Mouse (Mus musculus): ENCODE measurements around the gene D2hgdh.
"Not testable (repeated sequence)": the region's sequence is repeated elsewhere in the genome, so short reads cannot be mapped to it uniquely, and the experiment has no call there.

DNA sequence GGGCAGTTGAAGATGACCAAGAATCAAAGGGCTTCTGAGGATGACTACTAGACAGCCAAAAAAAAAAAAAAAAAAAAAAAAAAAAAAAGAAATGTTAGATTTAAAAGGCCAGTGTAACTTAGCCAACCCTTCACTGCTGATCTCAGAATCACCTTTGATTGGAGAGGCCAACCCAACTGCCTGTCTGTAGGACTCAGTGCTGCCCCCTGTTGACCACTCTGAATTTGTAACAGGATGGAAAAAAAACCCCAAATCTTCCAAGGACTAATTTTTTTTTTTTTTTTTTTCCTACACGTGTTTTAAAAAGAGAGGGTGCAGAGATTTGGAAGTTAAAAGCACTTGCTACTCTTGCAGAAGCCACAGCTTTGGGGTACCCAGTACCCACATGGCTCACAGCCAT lies 66.2 kb downstream of the D2hgdh start:
- TF ChIP-seq CTCF (IDR thresholded peaks at IDR 0.05; ENCODE audit: control insufficient read depth, insufficient read depth, insufficient read length); MAX (IDR thresholded peaks at IDR 0.05); MYOG (IDR thresholded peaks at IDR 0.05; ENCODE audit: control insufficient read depth, extremely low read depth, insufficient read length); CEBPB (IDR thresholded peaks at IDR 0.05; ENCODE audit: low read depth); USF1 (IDR thresholded peaks at IDR 0.05; ENCODE audit: low read depth); FOSL1 (IDR thresholded peaks at IDR 0.05; ENCODE audit: insufficient read depth, low read length, poor library complexity, severe bottlenecking); MYOD1 (IDR thresholded peaks at IDR 0.05; ENCODE audit: control insufficient read depth, insufficient read length, low read depth): not testable (repeated sequence)
